Mouse (Mus musculus) CH12.LX (cell line): Measurements from ENCODE around the gene Sema3c. TPM values are rescaled to one million over a fixed set of nuclear protein-coding genes. Genes with fewer than 3 reads are reported as not detected.

Source experiments
- DNase-seq: peaks from one replicate; pipeline ENCODE4 v3.0.0-alpha.2; 2013; ENCODE audit errors: extremely low read depth
- H3K27ac ChIP-seq: 2 replicates; pipeline ENCODE4 v1.5.1; 2012; ENCODE audit warnings: low read depth, mild to moderate bottlenecking, control low read depth, moderate library complexity; ENCODE audit not compliant: insufficient read depth
- H3K27me3 ChIP-seq: replicated peaks from 2 replicates; pipeline ENCODE3; 2012; ENCODE audit warnings: inconsistent platforms
- H3K36me3 ChIP-seq, 2 experiments: replicated peaks in 1 of 2; 2 replicates each; pipeline versions ENCODE3 to v1.6.1; 2012; ENCODE audit warnings: inconsistent platforms in 1 of 2, low read length in 1 of 2, mild to moderate bottlenecking in 1 of 2, mixed read lengths in 1 of 2, moderate library complexity in 1 of 2; ENCODE audit not compliant: control insufficient read depth in 1 of 2, insufficient read depth in 1 of 2
- H3K4me1 ChIP-seq, 2 experiments: 2 replicates each; pipeline ENCODE4 v1.6.1; 2012; ENCODE audit warnings: inconsistent platforms in 1 of 2, moderate library complexity in 1 of 2; ENCODE audit not compliant: insufficient read depth in 2 of 2, control insufficient read depth in 1 of 2
- H3K4me2 ChIP-seq: 2 replicates; pipeline ENCODE4 v1.6.1; 2012; ENCODE audit warnings: low read depth, mild to moderate bottlenecking, control low read depth; ENCODE audit not compliant: poor library complexity, insufficient read depth, severe bottlenecking
- H3K4me3 ChIP-seq, 3 experiments: fragments of 150-350 bp in 1 of 3; sonication (generic) in 1 of 3; replicated peaks in 1 of 3; 2 replicates each; pipeline versions ENCODE3 to v1.5.1; 2011 to 2012; ENCODE audit warnings: low read depth in 2 of 3, low read length in 2 of 3, mild to moderate bottlenecking in 2 of 3, moderate library complexity in 2 of 3, control low read depth in 1 of 3, improper control_type of control experiment in 1 of 3, inconsistent platforms in 1 of 3, mixed read lengths in 1 of 3; ENCODE audit not compliant: poor library complexity in 1 of 3
- H3K79me2 ChIP-seq: replicated peaks from 2 replicates; pipeline ENCODE4 v1.6.1; 2012; ENCODE audit warnings: mild to moderate bottlenecking, moderate library complexity; ENCODE audit not compliant: control insufficient read depth, poor library complexity, insufficient read depth, severe bottlenecking; ENCODE audit errors: extremely low read depth
- H3K9ac ChIP-seq: 2 replicates; pipeline ENCODE4 v1.6.1; 2012; ENCODE audit warnings: low read depth, mild to moderate bottlenecking, control low read depth, moderate library complexity; ENCODE audit not compliant: insufficient read depth
- H3K9me3 ChIP-seq: replicated peaks from 2 replicates; pipeline ENCODE3; 2012; ENCODE audit warnings: low read length, inconsistent platforms, mixed read lengths
- CHD2 ChIP-seq: IDR thresholded peaks from 2 replicates; pipeline ENCODE4 v1.6.1; 2011; ENCODE audit warnings: low read length, improper control_type of control experiment
- CTCF ChIP-seq, 2 experiments: IDR thresholded peaks in 1 of 2; conservative IDR thresholded peaks in 1 of 2; 2 replicates each; pipeline ENCODE4 v1.5.1; 2011 to 2012; ENCODE audit warnings: low read depth in 2 of 2, low read length in 2 of 2, improper control_type of control experiment in 1 of 2, inconsistent platforms in 1 of 2, mild to moderate bottlenecking in 1 of 2, moderate library complexity in 1 of 2
- ELF1 ChIP-seq: IDR thresholded peaks from 2 replicates; pipeline ENCODE4 v1.6.1; 2014; ENCODE audit warnings: low read depth, mild to moderate bottlenecking, inconsistent platforms, low read length, improper control_type of control experiment
- GABPA ChIP-seq: IDR thresholded peaks from 2 replicates; pipeline ENCODE4 v1.6.1; 2012; ENCODE audit warnings: low read depth, low read length, improper control_type of control experiment, inconsistent platforms; ENCODE audit not compliant: insufficient replicate concordance
- JUND ChIP-seq: conservative IDR thresholded peaks from 2 replicates; pipeline ENCODE4 v1.6.1; 2011; ENCODE audit warnings: low read depth, low read length, improper control_type of control experiment
- MAZ ChIP-seq: IDR thresholded peaks from 2 replicates; pipeline ENCODE4 v1.6.1; 2012; ENCODE audit warnings: low read depth, mild to moderate bottlenecking, inconsistent platforms, low read length, improper control_type of control experiment, moderate library complexity
- MEF2A ChIP-seq: IDR thresholded peaks from 2 replicates; pipeline ENCODE4 v1.6.1; 2014; ENCODE audit warnings: low read depth, mild to moderate bottlenecking, inconsistent platforms, low read length, improper control_type of control experiment, borderline replicate concordance
- MXI1 ChIP-seq: IDR thresholded peaks from 2 replicates; pipeline ENCODE4 v1.6.1; 2011; ENCODE audit warnings: mild to moderate bottlenecking, low read depth, low read length, improper control_type of control experiment
- MYC ChIP-seq: IDR thresholded peaks from 2 replicates; pipeline ENCODE4 v1.6.1; 2011; ENCODE audit warnings: low read depth, mild to moderate bottlenecking, improper control_type of control experiment, low read length
- NELFE ChIP-seq: IDR thresholded peaks from 2 replicates; pipeline ENCODE4 v1.6.1; 2011; ENCODE audit warnings: low read depth, low read length, improper control_type of control experiment
- NRF1 ChIP-seq: IDR thresholded peaks from 2 replicates; pipeline ENCODE4 v1.6.1; 2014; ENCODE audit warnings: low read depth, mild to moderate bottlenecking, inconsistent platforms, low read length, improper control_type of control experiment, moderate library complexity
- PAX5 ChIP-seq: IDR thresholded peaks from 2 replicates; pipeline ENCODE4 v1.6.1; 2012; ENCODE audit warnings: low read length, inconsistent platforms, mixed read lengths
- POLR2A ChIP-seq: IDR thresholded peaks from 2 replicates; pipeline ENCODE4 v1.6.1; 2011; ENCODE audit warnings: low read depth, mild to moderate bottlenecking, improper control_type of control experiment, low read length
- POLR2AphosphoS2 ChIP-seq: IDR thresholded peaks from 2 replicates; pipeline ENCODE4 v1.6.1; 2011; ENCODE audit warnings: low read depth, low read length, improper control_type of control experiment
- SIN3A ChIP-seq: IDR thresholded peaks from 2 replicates; pipeline ENCODE4 v1.6.1; 2012; ENCODE audit warnings: low read length, improper control_type of control experiment, inconsistent platforms
- SMC3 ChIP-seq: IDR thresholded peaks from 2 replicates; pipeline ENCODE4 v1.6.1; 2011; ENCODE audit warnings: low read depth, low read length, improper control_type of control experiment
- TCF12 ChIP-seq: IDR thresholded peaks from 2 replicates; pipeline ENCODE4 v1.6.1; 2014; ENCODE audit warnings: low read depth, mild to moderate bottlenecking, inconsistent platforms, low read length, improper control_type of control experiment
- UBTF ChIP-seq: IDR thresholded peaks from 2 replicates; pipeline ENCODE4 v1.6.1; 2012; ENCODE audit warnings: low read depth, mild to moderate bottlenecking, inconsistent platforms, low read length, improper control_type of control experiment, moderate library complexity
- USF2 ChIP-seq: conservative IDR thresholded peaks from 2 replicates; pipeline ENCODE4 v1.6.1; 2011; ENCODE audit warnings: low read depth, low read length, improper control_type of control experiment
- ZMIZ1 ChIP-seq: IDR thresholded peaks from 2 replicates; pipeline ENCODE4 v1.6.1; 2012; ENCODE audit warnings: low read depth, mild to moderate bottlenecking, inconsistent platforms, low read length, improper control_type of control experiment
- dilution Hi-C: fragments of 300-500 bp; cut with MboI; formaldehyde crosslinking; loops from 2 replicates; pipeline ENCODE4 v1.14.3; 2020; ENCODE audit warnings: low sequenced_read_pairs; ENCODE audit not compliant: extremely low pct_unique_long_range_greater_than_20kb, extremely low pct_ligation_motif_present
- in situ Hi-C: fragments of 300-500 bp; cut with MboI; formaldehyde crosslinking; loops from 3 replicates; pipeline ENCODE4 v1.14.3; 2019; ENCODE audit warnings: low sequenced_read_pairs, low pct_ligation_motif_present, low pct_unique_long_range_greater_than_20kb, mixed read lengths
- polyA plus RNA-seq: library from polyadenylated mRNA; unstranded; fragments of >175 nt; gene quantifications from 2 replicates; pipeline ENCODE4 v1.2.1, GENCODE M21; 2012; ENCODE audit warnings: low read depth; ENCODE audit not compliant: insufficient read length
- total RNA-seq, 2 experiments: library from RNA; depleted of rRNA; stranded (reverse); fragments of 300-350 nt in 1 of 2; fragments of >200 nt in 1 of 2; gene quantifications; 2 replicates each; pipeline ENCODE4 v1.2.3; 2012 to 2014

The Sema3c gene
- total and polyA plus RNA-seq, 3 experiments, result not detected

GRCm38 (mm10) chr5:17576069-17576468 is 2.0 kb downstream of the Sema3c start:
- H3K27ac ChIP-seq, result no peak overlapping the region
- no peaks in the 10 kb centered on the region for H3K79me2 ChIP-seq
- no peaks in the 10 kb centered on the region for H3K9me3 ChIP-seq
- dilution Hi-C loops, result no loop called here
- no peak for DNase-seq
- H3K27me3 ChIP-seq, result no peaks in the 10 kb centered on the region
- no peak overlapping the region for H3K4me3 ChIP-seq
- in situ Hi-C loops, result no loop called here
- H3K4me1 ChIP-seq, result no peaks in the 10 kb centered on the region
- H3K9ac ChIP-seq, result no peak overlapping the region
- H3K36me3 ChIP-seq, result no peaks in the 10 kb centered on the region
- TF ChIP-seq MXI1 (no peak), ELF1 (no peak), MEF2A (no peak), UBTF (no peak), MAZ (no peak), CTCF (conservative IDR thresholded peaks at IDR 0.05 in 1 of 2, IDR thresholded peaks at IDR 0.05 in 1 of 2; ENCODE audit: low read depth in 2 of 2, low read length in 2 of 2) (no peak), ZMIZ1 (no peak), NELFE (no peak), GABPA (no peak), SMC3 (no peak), MYC (no peak), SIN3A (no peak)
- H3K4me2 ChIP-seq, result no peak overlapping the region

GRCm38 (mm10) chr5:17582047-17582515 is 8.0 kb downstream of the Sema3c start:
- Histone ChIP-seq H3K36me3 (no peaks in the 10 kb centered on the region), H3K4me2 (no peak overlapping the region; the same call in 1 of the 2 replicates), H3K27me3 (no peaks in the 10 kb centered on the region), H3K9ac (no peak overlapping the region), H3K79me2 (no peaks in the 10 kb centered on the region)
- DNase-seq, result no peak
- dilution Hi-C loops, result no loop called here
- TF ChIP-seq TCF12, result no peak
- no peak for TF ChIP-seq PAX5
- no peak for TF ChIP-seq ZMIZ1
- no peak for TF ChIP-seq CTCF (conservative IDR thresholded peaks at IDR 0.05 in 1 of 2, IDR thresholded peaks at IDR 0.05 in 1 of 2; ENCODE audit: low read depth in 2 of 2, low read length in 2 of 2)
- TF ChIP-seq MAZ, result no peak
- no peak for TF ChIP-seq MYC
- TF ChIP-seq MXI1, result no peak
- TF ChIP-seq NRF1, result no peak
- no peak for TF ChIP-seq NELFE
- TF ChIP-seq CHD2, result no peak
- no peak for TF ChIP-seq ELF1
- no peak for TF ChIP-seq JUND
- no peak for TF ChIP-seq POLR2AphosphoS2
- no peak for TF ChIP-seq USF2
- TF ChIP-seq POLR2A, result no peak
- TF ChIP-seq, all 38 proteins: peak for 0
- Histone ChIP-seq H3K4me3 (no peak overlapping the region), H3K9me3 (no peaks in the 10 kb centered on the region), H3K27ac (no peak overlapping the region), H3K4me1 (no peaks in the 10 kb centered on the region)
- in situ Hi-C loops, result no loop called here
